Mouse (Mus musculus) lung, postnatal 4 days (tissue): ENCODE measurements around the gene Olfr862.

ENCODE experiments used
- DNase-seq, 2 experiments: peaks; one replicate each; pipeline ENCODE4 v3.0.0; 2021

Gene Olfr862

DNA sequence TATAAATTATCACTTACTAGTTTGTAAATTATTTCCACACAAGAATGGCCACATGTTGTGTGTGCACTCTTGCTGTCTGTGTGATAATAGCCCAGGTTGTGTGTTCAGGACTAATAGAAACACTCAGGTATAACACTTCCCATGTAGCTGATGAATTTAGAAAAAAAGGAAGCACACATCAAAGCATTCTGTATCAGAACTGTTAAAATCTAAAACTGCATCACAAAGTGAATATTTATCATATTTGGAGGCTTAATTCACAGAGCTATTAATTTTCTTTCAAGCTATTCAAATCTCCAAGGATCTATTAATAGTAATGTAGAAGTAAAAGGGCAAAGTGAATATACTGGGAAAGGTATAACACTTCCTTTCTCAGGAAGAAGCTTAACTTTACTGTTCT, at the start of gene Olfr862:
TSS of gene Olfr862 (minus strand) at position 101 of the 400 bp plus-strand sequence.
- DNase-seq = no peak

DNA sequence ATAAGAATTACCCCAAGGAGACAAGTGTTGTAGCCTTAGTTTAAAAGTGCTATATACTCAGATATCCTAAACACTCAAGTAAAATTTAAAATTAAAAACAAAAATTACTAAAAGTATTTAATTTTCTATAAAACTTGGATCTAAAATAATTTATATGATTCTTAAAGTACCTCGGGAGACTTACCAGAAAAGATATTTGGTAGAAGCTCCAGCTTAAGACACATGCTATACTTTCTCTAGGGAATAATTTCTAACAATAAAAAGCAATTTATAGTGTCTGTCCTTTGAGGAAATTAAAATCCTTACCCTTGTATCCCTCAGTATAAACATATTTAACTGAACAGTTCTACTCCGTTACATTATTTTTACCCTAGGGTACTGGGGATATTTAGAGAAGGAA, 28.8 kb upstream of the Olfr862 start, which contains the start of gene Olfr77:
TSS of gene Olfr77 (plus strand) at position 301 of the 400 bp plus-strand sequence.
- DNase-seq = no peak

DNA sequence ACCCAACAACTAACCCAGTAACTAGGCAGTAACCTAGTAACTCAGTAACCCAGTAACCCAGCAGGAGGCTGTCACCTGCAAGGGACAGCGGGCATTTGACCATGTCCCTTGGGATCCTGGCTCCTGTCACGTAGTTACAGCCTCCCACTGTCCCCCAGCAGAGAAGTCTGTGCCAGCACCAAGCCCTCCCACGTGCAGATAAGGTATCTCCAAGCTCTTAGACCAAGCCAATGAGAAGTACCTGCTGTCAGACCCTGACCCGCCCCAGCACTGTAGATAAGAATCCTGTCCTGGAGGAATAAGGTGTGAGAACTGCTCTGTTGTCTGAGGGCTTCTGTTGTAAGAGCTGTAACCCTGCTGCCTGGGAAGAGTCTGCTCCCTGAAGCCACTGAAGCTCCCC, 23.4 kb upstream of the Olfr862 start:
- DNase-seq = no peak

DNA sequence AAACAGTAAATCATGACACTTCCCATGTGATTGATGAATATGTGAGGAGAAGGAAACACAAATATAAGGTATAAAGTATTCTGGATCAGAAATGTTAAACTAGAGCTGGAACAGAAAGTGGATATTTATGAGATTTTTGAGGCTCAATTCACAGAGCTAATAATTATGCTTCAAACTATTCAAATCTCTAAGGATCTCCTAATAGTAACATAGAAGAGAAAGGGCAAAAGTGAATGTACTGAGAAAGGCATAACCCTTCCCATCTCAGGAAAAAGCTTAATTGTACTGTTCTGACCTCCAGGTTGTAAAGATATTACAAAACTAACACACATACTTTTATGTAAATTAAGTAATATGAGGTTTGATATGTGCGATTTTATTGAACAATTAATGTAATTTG, 38.2 kb downstream of the Olfr862 start, which contains the start of gene Olfr860:
TSS of gene Olfr860 (minus strand) at position 101 of the 400 bp plus-strand sequence.
- no peak for DNase-seq
